ENCODE assay signal across 22 mouse cellular contexts in the genomic region with DNA sequence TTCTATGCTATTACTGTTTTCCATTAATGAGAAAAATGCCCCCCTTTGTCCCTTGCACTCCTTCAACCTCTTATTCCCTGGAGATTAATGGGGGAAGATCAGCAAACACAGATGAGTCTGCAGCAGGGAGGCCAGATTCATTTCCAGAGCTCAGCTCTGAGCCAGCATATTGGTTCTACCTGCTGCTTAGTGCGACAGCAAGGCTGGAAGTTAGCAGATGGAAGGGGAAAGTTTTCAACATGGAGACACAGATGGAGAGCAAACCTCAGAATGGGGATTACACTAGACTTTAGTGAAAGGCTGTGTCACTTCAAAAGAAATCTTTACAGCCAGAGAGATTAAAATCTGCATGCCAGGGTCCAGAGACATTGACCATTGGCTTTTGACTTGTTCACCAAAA.
DNase-seq lines count a peak whose midpoint lies in the region; ATAC-seq lines count a peak whose summit lies in the region.
"Had no signal": no experiment of that assay in that cellular context is flagged by ENCODE, and none has a peak within 500 bp of the region (broad histone marks: within the 10 kb centered on the region; RNA-seq: fewer than 3 reads in every experiment).

No protein-coding gene starts in this region.

- no peaks in the 10 kb centered on the region for H3K36me3 ChIP-seq in forebrain, embryonic 15.5 days
- H3K36me3 ChIP-seq in forebrain, embryonic 12.5 days (replicated peaks), result no peaks in the 10 kb centered on the region
- H3K36me3 ChIP-seq: heart, embryonic 10.5 days; kidney, embryonic 15.5 days; limb, embryonic 12.5 days had no signal

- H3K27me3 ChIP-seq in forebrain, embryonic 15.5 days, result no peaks in the 10 kb centered on the region
- H3K27me3 ChIP-seq in forebrain, embryonic 12.5 days, result no peaks in the 10 kb centered on the region
- H3K27me3 ChIP-seq: kidney, embryonic 15.5 days; limb, embryonic 12.5 days had no signal

- H3K9ac ChIP-seq in forebrain, embryonic 15.5 days (replicated peaks), result no peak overlapping the region
- H3K9ac ChIP-seq in forebrain, embryonic 12.5 days, result no peak overlapping the region
- H3K9ac ChIP-seq: kidney, embryonic 15.5 days; limb, embryonic 12.5 days; liver, postnatal 0 days had no signal

- H3K9me3 ChIP-seq in forebrain, embryonic 15.5 days, result no peaks in the 10 kb centered on the region
- no peaks in the 10 kb centered on the region for H3K9me3 ChIP-seq in forebrain, embryonic 12.5 days
- H3K9me3 ChIP-seq: heart, embryonic 10.5 days; kidney, embryonic 15.5 days; limb, embryonic 12.5 days had no signal

- no peak overlapping the region for H3K4me2 ChIP-seq in forebrain, embryonic 15.5 days (replicated peaks)
- H3K4me2 ChIP-seq in forebrain, embryonic 12.5 days, result no peak overlapping the region
- H3K4me2 ChIP-seq: kidney, embryonic 15.5 days; limb, embryonic 12.5 days; liver, embryonic 11.5 days had no signal

- no peak for ATAC-seq in forebrain, embryonic 15.5 days (replicated peaks)
- no peak for ATAC-seq in forebrain, embryonic 12.5 days (ENCODE audit: low FRiP score)
- ATAC-seq: CD4-positive, CD25-positive, alpha-beta regulatory T cell, adult 4 months; intestine, postnatal 0 days; liver, postnatal 0 days; lung, postnatal 0 days; midbrain, embryonic 16.5 days had no signal

- DNase-seq in brain, adult 2 months (ENCODE audit: low read depth, low spot score), result peak; percentile 62
- DNase-seq in layer of hippocampus, adult 11-12 months (ENCODE audit: low spot score), result peak; percentile 50
- DNase-seq in layer of hippocampus, postnatal 10 days (ENCODE audit: low spot score in 2 of 2), result peak; percentile 15 to 22
- DNase-seq in cerebellum, postnatal 10 days, result no peak
- no peak for DNase-seq in gastrocnemius, postnatal 25 days
- DNase-seq: adrenal gland, postnatal 14 days; cerebellum, adult 9-11 months; gastrocnemius, adult 2 months; liver, postnatal 0 days; right cerebral cortex, adult 18-20 months; spleen, adult 18-20 months had no signal

- WGBS in forebrain, embryonic 15.5 days, result 54% methylated on average over 1 of the region's 1 CpGs
- 74% methylated on average over 1 of the region's 1 CpGs for WGBS in forebrain, embryonic 12.5 days

- 0 out of 2 replicates have a peak overlapping the region, but pooled peaks have one; percentile 34 for H3K27ac ChIP-seq in forebrain, embryonic 15.5 days (replicated peaks)
- H3K27ac ChIP-seq in forebrain, embryonic 12.5 days, result no peak overlapping the region
- H3K27ac ChIP-seq: gastrocnemius, adult 2 months; heart, embryonic 10.5 days; kidney, embryonic 15.5 days; limb, embryonic 12.5 days; macrophage had no signal

- H3K4me1 ChIP-seq in forebrain, embryonic 15.5 days, result 0 out of 2 replicates have a peak, but pooled peaks cover 2% of the 10 kb centered on the region
- no peaks in the 10 kb centered on the region for H3K4me1 ChIP-seq in forebrain, embryonic 12.5 days
- H3K4me1 ChIP-seq: heart, embryonic 10.5 days; kidney, embryonic 15.5 days; limb, embryonic 12.5 days had no signal

- no peak overlapping the region for H3K4me3 ChIP-seq in forebrain, embryonic 15.5 days
- no peak overlapping the region for H3K4me3 ChIP-seq in forebrain, embryonic 12.5 days (replicated peaks)
- H3K4me3 ChIP-seq: gastrocnemius, adult 2 months; heart, embryonic 10.5 days; kidney, embryonic 15.5 days; limb, embryonic 12.5 days had no signal

Comparison
In these comparisons a context has a peak if more than half of its experiments do, and no peak if none do; other contexts are left out.
1. DNase-seq: peak in brain, adult 2 months (single experiment), layer of hippocampus, adult 11-12 months (single experiment) and layer of hippocampus, postnatal 10 days (2 of 2); none in cerebellum, postnatal 10 days (0 of 2) and gastrocnemius, postnatal 25 days (single experiment).